Mouse (Mus musculus) G1E (cell line): Measurements from ENCODE around the gene Cyp46a1. TPM values are rescaled to one million over a fixed set of nuclear protein-coding genes. Genes with fewer than 3 reads are reported as not detected.
A peak's percentile ranks its signal among the peaks of the same experiment; 100 is the strongest.

ENCODE experiments used
- ATAC-seq: 2 replicates; pipeline ENCODE4 v1.8.0; 2016; ENCODE audit warnings: mild to moderate bottlenecking; ENCODE audit not compliant: insufficient number of reproducible peaks, poor library complexity, low FRiP score, severe bottlenecking; ENCODE audit errors: extremely low read depth
- DNase-seq: peaks from one replicate; pipeline ENCODE4 v3.0.0; 2012; ENCODE audit warnings: low spot score
- H3K27me3 ChIP-seq: 2 replicates; pipeline ENCODE4 v1.6.1; 2012; ENCODE audit warnings: mild to moderate bottlenecking, low read length, inconsistent platforms; ENCODE audit not compliant: insufficient read depth
- H3K36me3 ChIP-seq: replicated peaks from 2 replicates; pipeline ENCODE3; 2012; ENCODE audit warnings: mild to moderate bottlenecking, inconsistent platforms
- H3K4me1 ChIP-seq: 2 replicates; pipeline ENCODE4 v1.6.1; 2012; ENCODE audit warnings: low read depth, low read length, inconsistent platforms, mixed read lengths; ENCODE audit not compliant: insufficient read depth
- H3K4me3 ChIP-seq: 2 replicates; pipeline ENCODE4 v1.5.1; 2012; ENCODE audit warnings: low read depth, mild to moderate bottlenecking, inconsistent platforms, low read length, moderate library complexity, mixed read lengths
- H3K9me3 ChIP-seq: replicated peaks from 2 replicates; pipeline ENCODE4 v1.6.1; 2012; ENCODE audit warnings: inconsistent platforms
- CTCF ChIP-seq: IDR thresholded peaks from 2 replicates; pipeline ENCODE4 v1.5.1; 2012; ENCODE audit warnings: low read depth, low read length, inconsistent platforms, mixed read lengths
- GATA1 ChIP-seq: IDR thresholded peaks from 2 replicates; pipeline ENCODE4 v1.6.1; 2012; ENCODE audit warnings: borderline replicate concordance, low read length, inconsistent platforms, mixed read lengths
- GATA2 ChIP-seq: IDR thresholded peaks from 2 replicates; pipeline ENCODE4 v1.6.1; 2012; ENCODE audit warnings: low read depth, low read length, inconsistent platforms, borderline replicate concordance
- POLR2AphosphoS5 ChIP-seq: IDR thresholded peaks from 2 replicates; pipeline ENCODE4 v1.6.1; 2012; ENCODE audit warnings: low read depth, low read length, inconsistent platforms; ENCODE audit not compliant: insufficient replicate concordance
- TAL1 ChIP-seq: conservative IDR thresholded peaks from 2 replicates; pipeline ENCODE4 v1.6.1; 2012; ENCODE audit warnings: low read depth, low read length, inconsistent platforms, mixed read lengths
- polyA plus RNA-seq: library from polyadenylated mRNA; stranded (reverse); fragments of >175 nt; gene quantifications from 2 replicates; pipeline ENCODE4 v1.2.3, GENCODE M21; 2012
- total RNA-seq, 2 experiments: library from RNA; stranded (forward) in 1 of 2; stranded (reverse) in 1 of 2; fragments of 200-1000 nt in 1 of 2; fragments of >200 nt in 1 of 2; fragmentation: Nextera tagmentation in 1 of 2; gene quantifications; 2 replicates each; pipeline ENCODE4 v1.2.3; 2014 to 2017

Cyp46a1 gene
- total and polyA plus RNA-seq, 3 experiments: 0.55 TPM; not detected in 2

DNA sequence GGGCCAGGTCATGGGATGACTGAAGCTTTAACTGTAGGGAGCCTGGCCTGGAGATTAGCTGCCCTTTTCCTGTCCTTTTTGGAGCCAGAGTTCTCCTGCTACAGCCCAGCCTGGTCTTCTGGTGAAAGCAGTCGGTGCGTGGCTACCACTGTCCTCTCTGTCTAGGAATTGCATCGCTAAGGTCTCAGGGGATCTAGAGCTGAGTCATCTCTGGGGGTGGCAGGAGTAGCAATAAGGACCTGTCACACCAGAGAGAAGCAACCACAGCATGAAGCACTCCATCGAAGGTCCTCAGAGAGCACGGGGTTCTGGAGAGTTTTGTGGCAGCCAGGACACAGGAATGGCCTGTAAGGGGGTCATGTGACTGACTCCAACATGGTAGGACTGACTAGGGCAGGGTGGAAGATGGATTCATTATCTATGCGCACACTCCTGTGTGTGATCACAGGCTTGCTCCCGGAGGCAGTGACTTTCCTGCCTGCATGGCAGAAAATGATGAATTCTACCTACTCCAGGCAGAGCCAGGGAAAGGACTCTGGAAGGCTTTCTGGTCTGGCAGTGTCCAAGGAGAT lies 23.6 kb upstream of the Cyp46a1 start:
- Histone ChIP-seq H3K36me3 (no peaks in the 10 kb centered on the region), H3K9me3 (peaks cover 90% of the 10 kb centered on the region), H3K4me1 (no peaks in the 10 kb centered on the region), H3K4me3 (no peak overlapping the region), H3K27me3 (peaks cover 5% of the 10 kb centered on the region; the same call in 1 of the 2 replicates)
- TF ChIP-seq POLR2AphosphoS5: no peak
- no peak for TF ChIP-seq TAL1
- no peak for TF ChIP-seq CTCF
- ATAC-seq (no peak), DNase-seq (no peak)

DNA sequence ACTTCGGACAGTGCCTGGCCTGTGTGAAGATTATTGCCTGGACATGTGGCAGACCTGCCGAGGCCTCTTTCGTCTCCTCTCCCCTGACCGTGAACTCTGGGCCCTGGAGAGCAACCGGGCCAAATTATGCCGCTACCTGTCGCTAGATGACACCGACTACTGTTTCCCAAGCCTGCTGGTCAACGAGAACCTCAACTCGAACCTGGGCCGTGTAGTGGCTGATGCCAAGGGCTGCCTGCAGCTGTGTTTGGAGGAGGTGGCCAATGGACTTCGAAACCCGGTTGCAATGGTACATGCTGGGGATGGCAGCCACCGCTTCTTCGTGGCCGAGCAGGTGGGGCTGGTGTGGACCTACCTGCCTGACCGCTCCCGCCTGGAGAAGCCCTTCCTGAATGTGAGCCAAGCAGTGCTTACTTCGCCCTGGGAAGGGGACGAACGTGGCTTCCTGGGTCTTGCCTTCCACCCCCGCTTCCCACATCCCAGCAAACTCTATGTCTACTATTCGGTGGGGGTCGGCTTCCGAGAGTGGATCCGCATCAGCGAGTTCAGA lies 22.4 kb upstream of the Cyp46a1 start:
- ATAC-seq: no peak

DNA sequence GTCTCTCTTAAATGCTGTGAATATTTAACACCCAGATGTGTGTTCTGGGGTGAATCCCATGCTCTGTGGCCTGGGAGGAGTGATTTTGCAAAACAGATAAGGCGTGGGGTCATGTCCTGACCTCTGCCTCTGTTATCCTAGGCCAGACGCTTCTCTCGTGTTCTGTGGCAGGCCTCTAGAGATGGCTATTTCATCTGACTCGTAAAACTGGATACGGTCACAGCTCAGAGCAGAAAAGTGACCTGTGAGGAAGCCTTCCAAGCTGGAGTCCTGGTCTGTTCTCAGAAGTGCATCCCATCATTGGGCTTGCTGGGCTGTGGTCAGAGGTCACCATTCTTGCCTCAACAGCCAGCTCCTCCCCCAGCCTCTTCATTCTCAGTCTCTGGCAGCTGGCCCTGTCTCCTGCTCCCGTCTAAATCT lies 21.7 kb upstream of the Cyp46a1 start:
- no peaks in the 10 kb centered on the region for H3K4me1 ChIP-seq
- H3K4me3 ChIP-seq: no peak overlapping the region; the same call in 1 of the 2 replicates
- ATAC-seq (no peak), DNase-seq (no peak)
- H3K9me3 ChIP-seq: peaks cover 91% of the 10 kb centered on the region
- no peak for TF ChIP-seq TAL1
- TF ChIP-seq POLR2AphosphoS5: no peak
- TF ChIP-seq CTCF: no peak
- TF ChIP-seq GATA1: no peak
- TF ChIP-seq GATA2: no peak
- peaks cover 5% of the 10 kb centered on the region; the same call in 1 of the 2 replicates for H3K27me3 ChIP-seq
- H3K36me3 ChIP-seq: no peaks in the 10 kb centered on the region

More for the DNA sequence above, 22.4 kb upstream of the Cyp46a1 start:
- no peaks in the 10 kb centered on the region for H3K4me1 ChIP-seq
- TF ChIP-seq POLR2AphosphoS5 (no peak), CTCF (no peak)
- H3K9me3 ChIP-seq: peaks cover 90% of the 10 kb centered on the region
- no peaks in the 10 kb centered on the region for H3K36me3 ChIP-seq
- DNase-seq: no peak
- peak overlapping the region; percentile 18; the same call in 1 of the 2 replicates for H3K4me3 ChIP-seq
- peaks cover 5% of the 10 kb centered on the region; the same call in 1 of the 2 replicates for H3K27me3 ChIP-seq

DNA sequence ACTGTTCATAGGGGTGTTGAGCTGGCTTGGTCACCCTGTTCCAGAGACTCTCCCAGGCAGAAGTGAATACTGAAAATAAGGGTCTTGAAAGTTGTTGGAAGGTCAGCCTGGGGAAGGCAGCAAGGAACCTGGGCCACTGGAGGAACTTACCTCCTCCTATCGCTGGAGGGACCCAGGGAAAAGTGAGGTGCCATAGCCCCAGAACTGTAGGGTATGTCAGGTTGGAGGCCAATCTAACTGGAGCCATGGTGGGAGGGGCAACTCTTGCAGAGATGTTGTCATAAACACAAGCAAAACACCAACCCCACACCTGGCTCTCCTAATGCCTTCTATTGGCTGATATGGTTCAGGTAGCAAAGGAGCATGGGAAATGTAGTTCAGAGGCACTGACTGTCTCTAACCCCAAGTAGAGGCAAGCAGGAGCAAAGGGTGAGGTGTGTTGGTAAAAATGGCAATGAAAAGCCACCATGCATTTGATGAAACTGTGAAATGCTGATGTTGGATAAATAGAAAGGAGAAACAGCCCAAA lies 20.9 kb upstream of the Cyp46a1 start:
- no peak for ATAC-seq
- peaks cover 5% of the 10 kb centered on the region; the same call in 1 of the 2 replicates for H3K27me3 ChIP-seq

DNA sequence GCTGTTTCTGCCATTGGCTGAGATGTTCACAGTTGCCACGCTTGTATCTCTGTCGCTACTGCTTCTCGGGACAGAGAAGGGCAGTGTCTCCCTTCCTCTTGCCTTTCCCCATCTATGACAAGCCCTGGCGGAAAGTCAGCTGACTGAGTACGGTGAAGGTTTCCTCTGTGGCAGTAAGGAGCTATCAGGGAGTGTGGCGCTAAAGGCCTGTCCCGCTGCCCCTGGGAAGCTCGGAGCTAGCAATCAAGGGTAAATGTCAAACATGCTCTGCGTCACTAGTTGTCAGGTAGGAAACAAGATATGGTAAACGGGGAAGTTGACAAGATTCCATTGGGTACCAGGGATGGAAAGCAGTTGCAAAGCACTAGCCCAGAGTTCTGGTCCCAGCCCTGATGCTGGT lies 18.4 kb upstream of the Cyp46a1 start:
- Histone ChIP-seq H3K4me1 (no peaks in the 10 kb centered on the region), H3K4me3 (no peak overlapping the region), H3K27me3 (peaks cover 5% of the 10 kb centered on the region; the same call in 1 of the 2 replicates), H3K9me3 (peaks cover 91% of the 10 kb centered on the region), H3K36me3 (no peaks in the 10 kb centered on the region)
- no peak for DNase-seq
- TF ChIP-seq POLR2AphosphoS5 (no peak), GATA2 (no peak), CTCF (no peak), GATA1 (no peak), TAL1 (no peak)
- no peak for ATAC-seq

More for the DNA sequence above, 20.9 kb upstream of the Cyp46a1 start:
- Histone ChIP-seq H3K4me3 (no peak overlapping the region), H3K4me1 (no peaks in the 10 kb centered on the region), H3K36me3 (no peaks in the 10 kb centered on the region), H3K9me3 (peaks cover 91% of the 10 kb centered on the region)
- TF ChIP-seq GATA1 (no peak), GATA2 (no peak), POLR2AphosphoS5 (no peak), TAL1 (no peak), CTCF (no peak)
- no peak for DNase-seq

DNA sequence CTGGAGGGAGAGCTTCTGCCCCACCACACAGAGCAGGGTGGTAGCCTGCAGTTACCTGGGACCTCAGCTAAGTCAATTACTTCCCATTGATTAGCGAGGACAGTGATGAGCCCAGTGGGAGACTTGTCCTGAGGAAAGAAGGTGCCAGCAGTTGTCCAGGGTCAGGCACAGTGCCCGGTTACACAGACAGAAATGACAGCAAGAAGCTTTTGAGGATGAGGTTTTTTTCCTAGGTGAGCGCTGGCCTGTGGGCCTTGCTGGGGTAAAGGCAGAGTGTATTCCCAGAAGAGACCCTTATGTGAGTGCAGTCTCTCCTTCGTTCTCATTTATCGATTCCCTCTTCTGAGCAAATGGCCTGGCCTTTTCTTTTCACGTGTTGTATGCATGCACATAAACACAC lies 17.5 kb upstream of the Cyp46a1 start:
- Histone ChIP-seq H3K9me3 (peaks cover 91% of the 10 kb centered on the region), H3K27me3 (peaks cover 4% of the 10 kb centered on the region; the same call in 1 of the 2 replicates), H3K4me3 (no peak overlapping the region), H3K36me3 (no peaks in the 10 kb centered on the region), H3K4me1 (no peaks in the 10 kb centered on the region)
- DNase-seq (no peak), ATAC-seq (no peak)
- no peak for TF ChIP-seq CTCF
- TF ChIP-seq TAL1: no peak
- no peak for TF ChIP-seq POLR2AphosphoS5
- no peak for TF ChIP-seq GATA2
- no peak for TF ChIP-seq GATA1

DNA sequence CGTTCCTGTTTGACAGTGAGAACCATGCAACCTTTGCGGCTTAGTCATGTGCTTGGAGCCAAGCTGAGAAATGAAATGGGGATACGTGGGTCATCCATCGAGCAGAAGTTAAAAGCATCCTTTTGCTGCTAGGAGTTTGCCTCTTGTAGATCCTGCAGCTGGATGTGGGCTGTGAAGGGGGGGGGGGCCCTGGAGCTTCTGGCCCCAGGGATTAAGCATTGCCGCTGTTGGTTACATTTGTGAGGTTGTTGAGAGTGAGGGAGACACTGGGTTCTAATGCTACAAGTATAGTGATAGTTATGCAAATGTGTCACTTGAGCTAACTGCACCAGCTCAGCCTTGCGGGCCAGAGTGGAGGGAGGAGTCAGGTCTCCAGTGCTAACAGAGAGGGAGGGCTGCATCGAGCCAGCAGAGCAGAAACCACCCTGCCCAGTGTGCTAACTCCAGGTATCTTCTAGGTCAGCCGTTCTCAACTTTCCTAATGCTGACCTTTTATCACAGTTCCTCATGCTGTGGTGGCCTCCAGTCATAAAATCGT lies 16.9 kb upstream of the Cyp46a1 start:
- Histone ChIP-seq H3K4me1 (no peaks in the 10 kb centered on the region), H3K9me3 (peaks cover 91% of the 10 kb centered on the region), H3K4me3 (no peak overlapping the region), H3K36me3 (no peaks in the 10 kb centered on the region), H3K27me3 (no peaks in the 10 kb centered on the region; the same call in 1 of the 2 replicates)
- DNase-seq (no peak), ATAC-seq (no peak)
- TF ChIP-seq TAL1 (no peak), GATA1 (no peak), GATA2 (no peak), POLR2AphosphoS5 (no peak), CTCF (no peak)
